Mouse (Mus musculus) limb, embryonic 12.5 days (tissue): Measurements from ENCODE around the gene Cd38. TPM values are rescaled to one million over a fixed set of nuclear protein-coding genes. Genes with fewer than 3 reads are reported as not detected.
"Not testable (repeated sequence)": the region's sequence is repeated elsewhere in the genome, so short reads cannot be mapped to it uniquely, and the experiment has no call there.

Source experiments
- ATAC-seq: fragments of 200-750 bp; cut with Nextera tagmentation; 2 replicates; pipeline ENCODE4 v1.8.0; 2017; ENCODE audit warnings: low read depth, moderate TSS enrichment; ENCODE audit not compliant: insufficient number of reproducible peaks, insufficient read depth, low FRiP score, low TSS enrichment
- H3K27ac ChIP-seq: fragments of 300-500 bp; sonication (generic); 2 replicates; pipeline ENCODE4 v1.5.1; 2016; ENCODE audit warnings: mild to moderate bottlenecking, moderate library complexity
- H3K27me3 ChIP-seq: fragments of 300-500 bp; sonication (generic); 2 replicates; pipeline ENCODE4 v1.6.1; 2016; ENCODE audit warnings: mild to moderate bottlenecking, moderate library complexity
- H3K36me3 ChIP-seq: fragments of 300-500 bp; sonication (generic); 2 replicates; pipeline ENCODE4 v1.6.1; 2016; ENCODE audit warnings: mild to moderate bottlenecking, moderate library complexity
- H3K4me1 ChIP-seq: fragments of 300-500 bp; sonication (generic); replicated peaks from 2 replicates; pipeline ENCODE4 v1.6.1; 2016
- H3K4me2 ChIP-seq: fragments of 300-500 bp; sonication (generic); 2 replicates; pipeline ENCODE4 v1.6.1; 2016; ENCODE audit warnings: mild to moderate bottlenecking, moderate library complexity
- H3K4me3 ChIP-seq: fragments of 300-500 bp; sonication (generic); replicated peaks from 2 replicates; pipeline ENCODE4 v1.5.1; 2016; ENCODE audit warnings: mild to moderate bottlenecking
- H3K9ac ChIP-seq: fragments of 300-500 bp; sonication (generic); replicated peaks from 2 replicates; pipeline ENCODE4 v1.6.1; 2016; ENCODE audit warnings: mild to moderate bottlenecking, moderate library complexity
- H3K9me3 ChIP-seq: fragments of 300-500 bp; sonication (generic); 2 replicates; pipeline ENCODE4 v1.6.1; 2016; ENCODE audit warnings: mild to moderate bottlenecking, moderate library complexity
- WGBS: fragments of 180-500 bp; shearing (Covaris S2); methylation state at CpG from one replicate; pipeline ENCODE4 v1.1.7; 2016; 5-methylcytosine and 5-hydroxymethylcytosine counted together
- polyA plus RNA-seq: library from polyadenylated mRNA; unstranded; fragments of >200 nt; fragmentation: Nextera tagmentation; extraction: Ambion mirVana; gene quantifications from 2 replicates; pipeline ENCODE4 v1.2.1, GENCODE M21; 2016

Gene Cd38
- polyA plus RNA-seq, 1 experiment from 2014 or later: 9.9 TPM

DNA sequence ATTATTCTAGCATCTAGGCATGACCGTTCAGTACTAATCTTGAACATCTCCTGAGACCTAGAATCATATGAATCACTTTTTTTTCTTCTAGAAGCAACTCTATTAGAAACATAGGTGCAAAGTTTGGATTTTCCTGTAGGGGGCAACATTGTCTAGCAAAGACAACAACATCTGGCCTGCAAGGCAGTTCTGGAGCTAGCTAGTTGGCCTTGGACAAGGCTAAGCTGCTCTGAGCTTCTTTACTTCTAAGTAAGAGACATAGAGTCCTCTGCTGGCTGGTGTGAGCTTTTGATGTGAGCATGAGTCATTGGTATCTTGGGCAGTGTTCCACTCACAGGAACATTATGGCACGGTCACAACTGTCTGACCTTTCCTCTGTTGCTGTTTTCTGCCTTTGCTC lies 25.8 kb downstream of the Cd38 start:
- Histone ChIP-seq H3K27me3 (no peaks in the 10 kb centered on the region), H3K36me3 (no peaks in the 10 kb centered on the region), H3K4me2 (no peak overlapping the region), H3K9ac (no peak overlapping the region), H3K27ac (no peak overlapping the region), H3K4me1 (peaks cover 8% of the 10 kb centered on the region), H3K9me3 (no peaks in the 10 kb centered on the region), H3K4me3 (no peak overlapping the region)
- no peak for ATAC-seq
- WGBS: 69% methylated on average over 2 of the region's 2 CpGs

DNA sequence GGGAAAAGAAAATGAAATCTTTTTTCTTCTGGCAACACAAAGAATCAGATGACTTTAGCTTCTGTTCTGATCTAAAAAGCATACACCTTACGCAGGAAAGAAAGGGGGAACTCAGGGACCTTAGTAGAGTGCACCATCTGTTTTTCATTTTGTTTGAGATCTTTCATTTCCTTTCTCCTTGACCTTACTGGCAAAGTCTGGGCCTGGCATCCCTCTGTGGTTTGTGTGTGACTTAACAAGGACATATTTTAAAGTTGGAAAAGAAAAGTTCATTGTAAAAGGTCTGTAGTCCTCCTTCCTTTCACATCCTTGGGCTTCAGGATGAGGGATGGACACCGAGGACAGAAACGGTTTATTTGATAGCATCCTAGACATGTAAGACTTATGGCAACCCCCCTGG lies 27.6 kb downstream of the Cd38 start:
- Histone ChIP-seq H3K27me3 (no peaks in the 10 kb centered on the region), H3K9me3 (no peaks in the 10 kb centered on the region), H3K4me3 (no peak overlapping the region), H3K9ac (no peak overlapping the region), H3K4me2 (no peak overlapping the region; the same call in 1 of the 2 replicates), H3K27ac (peak overlapping the region; percentile 82), H3K36me3 (no peaks in the 10 kb centered on the region), H3K4me1 (peaks cover 8% of the 10 kb centered on the region)
- ATAC-seq: peak; percentile 82
- WGBS: 22% methylated on average over 3 of the region's 3 CpGs

DNA sequence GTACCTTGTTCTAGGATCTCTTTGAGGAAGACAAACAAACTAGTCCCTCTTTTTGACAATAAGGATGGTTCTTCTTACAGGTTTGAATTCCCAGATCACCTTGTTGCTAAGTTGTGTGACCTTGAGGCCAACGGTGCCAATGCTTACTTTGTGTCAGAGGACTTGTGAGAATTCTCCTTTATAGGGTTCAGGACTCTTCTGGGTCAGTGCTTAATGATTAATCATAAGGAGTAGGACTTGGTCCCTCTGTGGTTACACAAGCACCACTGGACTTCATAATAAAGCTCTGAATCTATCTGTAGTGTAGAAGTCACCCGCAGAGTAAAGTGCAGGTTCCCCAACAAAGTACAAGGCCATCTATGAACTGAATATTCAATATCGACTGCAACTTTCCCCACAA lies 36.3 kb downstream of the Cd38 start:
- Histone ChIP-seq H3K9ac (no peak overlapping the region), H3K4me2 (no peak overlapping the region), H3K36me3 (no peaks in the 10 kb centered on the region), H3K4me1 (no peaks in the 10 kb centered on the region), H3K27ac (no peak overlapping the region), H3K4me3 (no peak overlapping the region), H3K9me3 (no peaks in the 10 kb centered on the region), H3K27me3 (no peaks in the 10 kb centered on the region)
- ATAC-seq: no peak
- WGBS: 93% methylated on average over 3 of the region's 3 CpGs

DNA sequence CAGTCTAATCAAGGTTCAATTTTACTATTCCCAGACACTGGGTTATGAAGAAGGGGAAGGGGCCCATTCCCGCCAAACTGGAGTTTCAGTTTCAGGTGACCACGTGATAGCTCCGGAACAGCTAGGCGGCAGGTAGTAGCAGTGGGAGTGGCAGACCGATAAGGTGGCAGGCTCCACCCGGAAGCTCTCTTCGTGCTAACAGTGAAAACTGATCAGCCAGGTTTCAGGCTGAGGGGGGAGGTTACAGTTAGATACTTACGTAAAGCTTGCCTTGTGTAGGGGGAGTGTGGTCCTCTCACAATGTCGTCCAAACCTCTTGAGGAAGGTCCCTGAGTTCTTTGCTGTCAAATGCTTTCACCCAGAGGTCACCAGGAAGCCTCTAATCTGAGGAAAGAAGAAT lies 40.9 kb downstream of the Cd38 start:
- Histone ChIP-seq H3K4me3 (no peak overlapping the region), H3K9ac (no peak overlapping the region), H3K27me3 (no peaks in the 10 kb centered on the region), H3K4me1 (no peaks in the 10 kb centered on the region), H3K4me2 (no peak overlapping the region), H3K36me3 (no peaks in the 10 kb centered on the region), H3K9me3 (no peaks in the 10 kb centered on the region), H3K27ac (no peak overlapping the region)
- 56% methylated on average over 9 of the region's 9 CpGs for WGBS
- no peak for ATAC-seq

DNA sequence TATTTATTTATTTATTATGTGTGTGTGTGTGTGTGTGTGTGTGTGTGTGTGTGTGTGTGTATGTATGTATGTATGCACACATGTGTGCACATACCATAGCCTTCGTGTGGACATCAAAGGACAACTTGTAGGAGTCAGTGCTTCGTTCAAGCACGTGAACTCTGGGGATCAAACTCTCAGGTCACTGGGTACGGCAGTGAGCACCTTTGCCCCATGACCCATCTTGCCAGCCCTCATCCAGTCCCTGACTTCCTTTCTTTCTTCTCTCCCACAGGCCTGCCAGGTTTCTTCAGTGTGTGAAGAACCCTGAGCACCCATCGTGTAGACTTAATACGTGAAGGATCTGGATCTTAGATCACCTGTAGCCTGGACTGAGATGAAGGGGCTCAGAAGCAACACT lies 41.7 kb downstream of the Cd38 start:
- Histone ChIP-seq H3K9ac (no peak overlapping the region), H3K4me3 (no peak overlapping the region), H3K27me3 (no peaks in the 10 kb centered on the region), H3K4me2 (no peak overlapping the region), H3K27ac (no peak overlapping the region), H3K36me3 (no peaks in the 10 kb centered on the region), H3K9me3 (no peaks in the 10 kb centered on the region), H3K4me1 (no peaks in the 10 kb centered on the region)
- ATAC-seq: no peak
- WGBS: 89% methylated on average over 6 of the region's 6 CpGs

DNA sequence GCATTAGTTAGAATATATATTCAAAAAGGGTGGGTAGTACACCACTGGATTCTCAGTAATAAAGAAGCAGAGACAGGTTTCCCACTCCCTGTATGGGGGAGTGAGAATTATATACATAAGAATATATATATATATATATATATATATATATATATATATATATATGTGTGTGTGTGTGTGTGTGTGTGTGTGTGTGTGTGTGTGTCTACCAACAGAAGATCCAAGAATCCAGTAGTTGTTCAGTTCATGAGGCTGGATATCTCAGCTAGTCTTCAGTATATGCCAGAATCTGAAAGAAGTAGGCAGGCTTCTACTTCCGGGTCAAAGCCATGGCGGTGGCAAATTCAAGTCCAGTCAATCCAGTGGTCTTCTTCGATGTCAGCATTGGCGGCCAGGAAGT lies 44.5 kb downstream of the Cd38 start, which contains the start of gene Gm7879:
Gene Gm7879 (plus strand): TSS at position 301 of the 400 bp plus-strand sequence.
- not testable (repeated sequence) for H3K4me1 ChIP-seq, ATAC-seq, H3K27me3 ChIP-seq, H3K36me3 ChIP-seq, H3K4me3 ChIP-seq, H3K4me2 ChIP-seq, H3K27ac ChIP-seq, H3K9ac ChIP-seq, H3K9me3 ChIP-seq
- WGBS: 91% methylated on average over 3 of the region's 4 CpGs

DNA sequence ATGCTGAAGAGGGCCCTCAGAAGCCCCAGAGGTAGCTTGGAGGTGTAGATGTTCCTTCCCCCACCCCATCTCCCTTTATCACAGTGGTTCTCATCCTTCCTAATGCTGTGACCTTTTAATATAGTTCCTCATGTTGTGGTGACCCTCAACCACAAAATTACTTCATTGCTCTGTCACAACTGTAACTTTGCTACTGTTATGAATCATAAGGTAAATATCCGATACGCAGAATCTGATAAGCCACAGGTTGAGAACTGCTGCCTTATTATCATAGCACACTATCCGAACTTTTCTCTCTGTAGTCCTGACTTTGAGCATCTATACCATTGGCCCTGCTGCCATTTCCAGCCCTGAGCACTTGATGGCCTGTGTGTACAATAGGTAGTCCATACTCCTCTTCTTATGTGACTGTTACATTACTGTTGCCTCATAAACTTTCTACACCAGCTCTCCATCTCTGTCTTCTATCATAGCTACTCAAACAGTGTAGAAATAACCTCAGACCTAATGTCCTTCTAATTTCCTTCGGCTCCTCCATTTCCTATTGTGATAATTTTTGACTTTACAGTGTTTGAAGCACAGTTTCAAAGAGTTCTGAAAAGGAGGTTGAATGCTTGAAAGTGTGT lies 47.0 kb downstream of the Cd38 start:
- Histone ChIP-seq H3K36me3 (no peaks in the 10 kb centered on the region), H3K4me2 (no peak overlapping the region), H3K9ac (no peak overlapping the region), H3K27ac (no peak overlapping the region), H3K27me3 (no peaks in the 10 kb centered on the region), H3K4me1 (no peaks in the 10 kb centered on the region), H3K4me3 (no peak overlapping the region), H3K9me3 (no peaks in the 10 kb centered on the region)
- WGBS: 89% methylated on average over 4 of the region's 4 CpGs
- no peak for ATAC-seq

DNA sequence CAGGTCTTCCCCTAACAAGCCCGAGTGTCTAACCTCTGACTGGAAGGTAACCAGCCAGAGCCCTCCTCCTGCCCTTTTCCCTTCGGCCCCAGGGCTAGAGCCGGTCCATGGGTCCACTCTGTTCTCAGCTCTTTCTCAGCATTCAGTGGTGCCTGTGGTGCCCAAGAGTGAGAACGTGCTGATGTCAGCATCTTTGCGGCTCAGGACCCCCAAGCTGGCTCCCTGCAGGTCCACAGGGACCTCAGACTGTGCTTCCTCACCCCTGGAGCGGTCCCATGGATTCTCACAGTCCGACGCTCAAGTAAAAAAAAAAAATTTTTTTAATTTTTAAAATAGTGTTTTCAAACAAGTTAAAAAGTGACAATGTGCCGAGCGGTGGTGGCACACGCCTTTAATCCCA lies 53.5 kb downstream of the Cd38 start:
- no peaks in the 10 kb centered on the region for H3K9me3 ChIP-seq
- 90% methylated on average over 11 of the region's 11 CpGs for WGBS
- H3K27me3 ChIP-seq: no peaks in the 10 kb centered on the region
- no peak overlapping the region for H3K27ac ChIP-seq
- H3K9ac ChIP-seq: no peak overlapping the region
- H3K4me2 ChIP-seq: no peak overlapping the region
- H3K4me3 ChIP-seq: no peak overlapping the region
- H3K36me3 ChIP-seq: no peaks in the 10 kb centered on the region
- H3K4me1 ChIP-seq: no peaks in the 10 kb centered on the region
- ATAC-seq: no peak

DNA sequence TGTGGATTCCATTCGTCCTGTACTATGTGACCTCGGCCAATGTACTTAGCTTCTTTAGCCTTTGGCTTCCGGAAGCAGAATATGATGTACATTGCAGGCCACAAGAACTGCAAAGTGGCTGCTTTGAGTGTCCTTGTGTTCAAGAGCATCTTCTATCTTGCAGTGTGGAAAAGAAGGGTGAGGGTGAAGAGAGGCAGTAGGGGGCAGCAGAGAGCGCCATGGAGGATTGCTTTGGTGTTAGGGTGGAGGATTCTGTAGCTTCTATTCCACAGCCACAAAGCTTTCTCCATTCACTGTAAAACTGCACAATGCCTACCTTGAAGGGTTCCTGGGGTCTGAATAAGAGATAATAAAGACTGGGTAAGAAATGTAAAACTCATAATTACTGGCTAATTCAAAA lies 55.6 kb downstream of the Cd38 start:
- Histone ChIP-seq H3K9ac (no peak overlapping the region), H3K4me3 (no peak overlapping the region)
- 34% methylated on average over 4 of the region's 4 CpGs for WGBS

DNA sequence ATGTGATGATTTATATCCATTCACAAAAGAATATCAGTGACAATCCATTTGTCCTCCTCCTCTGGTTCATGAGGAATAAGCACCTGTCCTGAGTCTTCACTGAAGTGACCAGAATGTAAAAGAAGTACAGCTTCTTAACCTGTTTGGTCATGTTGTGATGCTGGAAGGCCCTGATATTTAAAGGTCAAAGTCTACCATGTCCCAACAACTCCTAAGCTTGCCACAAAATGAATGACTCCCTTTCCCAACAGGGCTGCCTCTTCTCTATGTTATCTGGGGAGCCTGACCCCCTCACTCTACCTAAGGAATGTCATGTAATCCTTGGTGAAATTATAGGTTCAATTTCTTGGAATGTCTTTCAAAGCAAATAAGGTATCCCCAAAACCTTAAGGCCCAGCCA lies 59.4 kb downstream of the Cd38 start:
- no peaks in the 10 kb centered on the region for H3K4me1 ChIP-seq
- ATAC-seq: no peak

More for the DNA sequence above, 55.6 kb downstream of the Cd38 start:
- ATAC-seq: no peak
- Histone ChIP-seq H3K27ac (no peak overlapping the region), H3K4me1 (no peaks in the 10 kb centered on the region), H3K9me3 (no peaks in the 10 kb centered on the region), H3K36me3 (no peaks in the 10 kb centered on the region), H3K27me3 (no peaks in the 10 kb centered on the region), H3K4me2 (no peak overlapping the region)

DNA sequence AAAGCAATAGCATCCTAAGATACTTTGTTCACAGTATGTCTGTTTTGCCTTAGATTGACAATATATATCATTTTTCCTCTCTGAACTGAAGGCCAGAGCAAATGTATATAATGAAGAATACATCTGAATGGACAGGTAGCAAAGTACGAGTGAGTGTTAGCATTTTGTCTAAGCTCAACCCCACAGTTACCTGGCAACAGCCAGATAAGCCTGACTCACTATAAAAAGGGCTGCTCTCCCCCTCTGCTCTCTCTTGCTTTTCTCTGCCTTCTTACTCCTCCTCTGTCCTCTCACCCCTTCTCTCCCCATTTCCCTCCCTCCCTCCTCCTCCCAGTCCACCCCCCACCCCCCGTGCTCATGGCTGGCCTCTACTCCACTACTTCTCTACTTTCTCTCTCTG lies 64.9 kb downstream of the Cd38 start:
- no peaks in the 10 kb centered on the region for H3K4me1 ChIP-seq
- no peaks in the 10 kb centered on the region for H3K9me3 ChIP-seq
- 52% methylated on average over 2 of the region's 2 CpGs for WGBS
- H3K27ac ChIP-seq: no peak overlapping the region
- H3K4me3 ChIP-seq: no peak overlapping the region
- no peaks in the 10 kb centered on the region for H3K27me3 ChIP-seq
- no peak overlapping the region for H3K9ac ChIP-seq
- no peak for ATAC-seq
- H3K4me2 ChIP-seq: no peak overlapping the region
- no peaks in the 10 kb centered on the region for H3K36me3 ChIP-seq

More for the DNA sequence above, 59.4 kb downstream of the Cd38 start:
- H3K4me2 ChIP-seq: no peak overlapping the region
- H3K36me3 ChIP-seq: no peaks in the 10 kb centered on the region
- H3K27me3 ChIP-seq: no peaks in the 10 kb centered on the region
- no peaks in the 10 kb centered on the region for H3K9me3 ChIP-seq
- H3K4me3 ChIP-seq: no peak overlapping the region
- no peak overlapping the region for H3K27ac ChIP-seq
- no peak overlapping the region for H3K9ac ChIP-seq

DNA sequence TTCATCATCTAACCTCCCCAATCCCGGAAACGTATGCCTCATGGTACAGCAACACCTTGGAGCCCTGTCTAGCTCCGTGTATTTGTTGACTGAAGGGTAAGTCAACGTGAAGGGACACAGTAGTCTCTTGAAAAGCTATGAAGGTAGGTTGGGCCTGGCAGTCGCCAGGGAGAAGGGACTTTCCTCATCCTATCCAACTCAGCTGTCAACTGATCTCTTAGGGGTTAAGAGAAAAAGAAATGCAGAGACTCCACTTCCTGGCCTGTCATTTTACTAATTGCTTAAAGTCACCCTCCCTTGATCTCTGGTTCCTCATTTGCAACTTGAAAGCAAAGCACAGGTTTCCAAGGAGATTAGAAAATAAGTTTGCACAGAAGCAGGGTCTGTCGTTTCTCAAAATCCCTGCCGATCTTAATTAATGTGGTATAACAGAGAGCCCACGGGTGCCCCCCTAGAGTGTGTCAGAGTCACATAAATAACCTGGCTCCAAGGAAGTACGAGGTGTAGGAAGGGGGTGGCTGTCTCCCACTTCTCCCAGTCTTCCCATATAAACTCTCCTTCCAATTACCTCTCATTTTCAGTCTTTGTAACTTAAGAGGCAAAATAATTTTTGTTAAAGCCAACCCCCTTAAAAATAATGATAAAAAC lies 79.1 kb downstream of the Cd38 start:
- Histone ChIP-seq H3K4me3 (peak overlapping the region; percentile 31; the same call in 1 of the 2 replicates), H3K27me3 (no peaks in the 10 kb centered on the region), H3K9ac (no peak overlapping the region), H3K9me3 (no peaks in the 10 kb centered on the region), H3K36me3 (no peaks in the 10 kb centered on the region), H3K27ac (peak overlapping the region; percentile 20; the same call in 1 of the 2 replicates), H3K4me1 (peaks cover 22% of the 10 kb centered on the region), H3K4me2 (peak overlapping the region; percentile 68)
- peak; percentile 68; the same call in 1 of the 2 replicates for ATAC-seq
- 17% methylated on average over 9 of the region's 9 CpGs for WGBS
